Mouse (Mus musculus) NIH3T3 (cell line): ENCODE data around the gene Gper1.

Source experiments
- DNase-seq: peaks from one replicate; pipeline ENCODE4 v3.0.0-alpha.2; 2012; ENCODE audit warnings: low read depth

Gper1 gene

DNA sequence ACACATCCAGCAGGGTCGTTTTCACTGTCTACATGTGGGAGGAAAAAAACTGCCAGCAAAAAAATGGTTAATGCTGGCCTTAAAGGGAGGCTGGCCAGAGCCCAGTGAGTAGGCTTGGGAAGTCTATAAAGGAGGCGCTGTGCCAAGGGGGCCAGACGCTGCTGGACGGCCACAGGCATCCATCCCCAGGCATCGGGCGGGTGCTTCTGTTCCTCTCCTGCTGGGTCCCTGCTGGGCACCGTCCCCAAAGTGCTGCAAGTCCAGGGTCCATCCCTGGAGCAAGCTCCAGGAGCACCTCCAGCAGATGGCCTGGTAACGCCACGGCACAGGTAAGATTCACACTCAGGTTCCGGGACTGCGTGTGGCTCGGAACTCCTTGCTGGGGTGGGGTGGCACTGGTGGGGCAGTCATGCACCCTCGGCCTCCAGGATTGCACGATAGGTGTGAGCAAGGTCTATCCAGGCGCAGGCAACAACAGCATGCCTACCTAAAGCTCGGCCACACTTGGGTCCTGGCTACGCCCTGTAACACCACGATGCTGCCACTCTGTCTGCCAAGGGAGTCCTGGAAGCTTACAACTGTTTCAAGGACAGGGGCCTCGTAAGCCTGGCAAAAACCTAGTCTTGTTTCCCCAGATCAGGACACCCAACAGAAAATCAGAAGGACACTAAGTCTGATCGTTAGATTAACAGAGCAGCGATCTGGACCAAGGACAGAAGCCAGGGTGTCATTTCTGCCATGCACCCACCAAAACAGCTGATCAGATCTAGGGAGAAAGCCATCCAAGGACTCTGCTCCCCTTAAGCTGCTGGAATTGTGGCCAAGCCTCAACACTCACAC is at the start of gene Gper1:
Gene Gper1 (plus strand): TSS at position 126 of the 840 bp plus-strand sequence.
- peak; percentile 76 for DNase-seq

DNA sequence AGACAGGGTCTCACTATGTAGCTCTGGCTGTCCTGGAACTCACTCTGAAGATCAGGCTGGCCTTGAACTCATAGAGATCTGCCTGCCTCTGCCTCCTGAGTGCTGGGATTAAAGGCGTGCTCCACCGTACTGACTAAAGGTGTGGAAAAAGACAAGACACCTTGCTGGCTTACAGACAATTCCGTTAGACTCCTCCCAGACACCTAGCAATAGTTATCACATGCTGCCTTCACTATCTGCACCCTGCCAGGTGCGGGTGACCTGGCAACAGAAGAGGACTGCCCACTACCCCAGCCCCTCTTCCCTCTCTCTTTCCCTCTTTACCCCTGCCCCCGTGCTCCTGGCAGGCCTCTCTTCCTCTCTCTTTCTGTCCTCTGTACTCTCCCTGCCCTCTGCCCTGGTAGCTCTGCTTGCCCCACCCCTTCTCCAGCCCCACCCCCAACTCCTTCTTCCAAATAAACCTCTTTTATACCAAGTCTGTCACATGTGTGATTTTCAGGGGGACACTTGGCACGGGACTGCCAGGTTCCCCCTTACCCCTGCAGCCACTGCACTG is 49.0 kb upstream of the Gper1 start:
- DNase-seq, result no peak

DNA sequence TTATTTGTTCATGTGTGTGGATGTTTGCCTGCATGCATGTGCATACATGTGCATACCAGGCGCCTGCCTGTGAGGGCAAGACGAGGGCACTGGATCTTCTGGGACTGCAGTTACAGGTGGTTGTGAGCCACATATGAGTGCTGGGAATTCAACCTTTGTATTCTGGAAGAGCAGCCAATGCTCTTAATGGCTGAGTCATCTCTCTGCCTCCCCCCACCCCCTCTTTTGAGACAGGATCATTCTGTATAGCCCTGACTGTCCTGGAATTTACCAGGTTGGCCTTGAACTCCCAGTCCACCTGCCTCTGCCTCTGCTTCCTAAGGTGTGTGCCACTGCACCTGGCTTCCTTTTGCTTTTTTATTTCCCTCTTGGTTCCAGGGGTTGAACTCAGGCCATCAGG is 48.1 kb upstream of the Gper1 start:
- DNase-seq, result peak; percentile 43

DNA sequence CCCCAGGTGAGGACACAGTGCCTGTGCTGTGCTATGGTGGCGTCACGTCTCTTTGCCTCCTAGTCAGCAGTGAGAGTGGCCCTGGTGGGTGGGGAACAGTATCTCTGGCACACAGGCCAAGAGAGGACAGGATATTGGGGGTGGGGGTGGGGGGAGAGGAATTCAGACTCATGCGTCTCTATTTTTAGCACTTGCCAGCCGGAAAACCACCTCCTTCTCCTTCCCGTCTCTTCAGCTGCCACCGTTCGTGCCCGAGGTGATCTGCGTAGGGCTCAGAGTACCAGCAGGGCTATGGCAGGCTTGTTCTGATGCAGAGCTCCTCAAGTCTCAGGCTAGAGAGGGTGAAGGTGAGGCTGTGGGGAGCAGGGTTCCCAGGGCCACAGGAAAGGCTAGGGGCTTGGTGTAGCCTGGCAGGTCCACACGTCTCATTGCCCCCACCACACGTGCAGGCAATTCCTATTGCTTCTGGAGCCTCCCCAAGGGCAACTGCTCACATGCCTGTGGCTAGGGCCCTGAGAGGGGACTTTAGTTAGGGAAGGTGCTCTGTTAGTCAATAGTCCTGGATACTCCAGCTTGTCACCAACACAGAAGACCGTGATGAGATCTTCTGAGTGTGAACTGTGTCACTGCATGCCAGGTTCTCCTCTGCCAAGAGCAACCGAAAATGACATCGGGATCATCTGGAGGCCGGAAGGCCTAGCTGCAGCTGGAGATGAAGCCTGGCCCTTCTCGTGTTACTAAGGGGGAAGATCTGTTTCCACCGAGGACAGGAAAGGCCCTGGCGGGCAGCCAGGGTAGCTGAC is 45.3 kb upstream of the Gper1 start, which contains the start of gene Gpr146:
Gene Gpr146 (plus strand): TSS at position 230 of the 803 bp plus-strand sequence.
- peak; percentile 57 for DNase-seq

DNA sequence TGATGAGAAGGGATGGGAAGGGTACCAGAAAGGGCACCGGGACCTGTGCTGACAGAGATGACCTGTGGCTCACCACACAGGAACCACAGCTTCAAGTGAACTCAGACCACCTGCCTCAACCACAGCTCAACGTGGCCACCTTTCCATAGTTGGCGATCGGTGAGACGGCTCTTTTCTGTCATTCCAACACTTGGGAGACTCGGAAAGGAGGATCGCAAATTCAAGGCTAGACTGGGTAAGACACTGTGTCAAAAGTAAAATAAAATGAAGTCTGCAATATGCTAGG is 44.7 kb upstream of the Gper1 start:
- DNase-seq, result no peak

DNA sequence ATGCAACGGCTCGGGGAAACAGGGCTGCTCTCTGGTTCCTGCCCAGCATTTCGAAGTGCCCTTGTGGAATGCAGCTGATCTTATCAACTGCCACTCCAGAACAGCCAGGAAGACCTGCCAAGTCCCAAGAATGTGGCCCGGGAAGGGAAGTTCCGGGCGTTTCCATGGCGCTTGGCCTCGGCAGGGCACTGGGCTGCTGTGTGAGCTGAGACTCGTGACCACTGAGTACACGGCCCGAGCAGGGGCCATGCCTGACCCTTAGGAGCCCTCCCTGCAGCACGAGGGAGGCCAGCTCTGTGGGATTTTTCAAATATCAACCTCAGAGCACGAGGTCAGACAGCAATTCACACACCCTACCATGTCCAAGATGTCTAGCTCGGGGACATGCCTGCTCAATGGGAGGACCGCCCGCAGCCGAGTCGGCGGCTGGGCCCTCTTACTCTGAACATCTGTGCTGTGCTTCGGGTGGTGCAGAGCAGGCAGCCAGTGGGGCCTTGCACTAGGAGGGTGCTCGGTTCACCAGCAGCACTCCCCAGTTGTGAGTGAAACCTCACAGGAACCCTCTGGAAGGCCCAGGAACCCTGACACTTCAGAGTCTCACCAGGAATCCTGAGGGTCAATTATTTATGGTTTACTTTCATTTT is 43.8 kb upstream of the Gper1 start:
- peak; percentile 76 for DNase-seq

DNA sequence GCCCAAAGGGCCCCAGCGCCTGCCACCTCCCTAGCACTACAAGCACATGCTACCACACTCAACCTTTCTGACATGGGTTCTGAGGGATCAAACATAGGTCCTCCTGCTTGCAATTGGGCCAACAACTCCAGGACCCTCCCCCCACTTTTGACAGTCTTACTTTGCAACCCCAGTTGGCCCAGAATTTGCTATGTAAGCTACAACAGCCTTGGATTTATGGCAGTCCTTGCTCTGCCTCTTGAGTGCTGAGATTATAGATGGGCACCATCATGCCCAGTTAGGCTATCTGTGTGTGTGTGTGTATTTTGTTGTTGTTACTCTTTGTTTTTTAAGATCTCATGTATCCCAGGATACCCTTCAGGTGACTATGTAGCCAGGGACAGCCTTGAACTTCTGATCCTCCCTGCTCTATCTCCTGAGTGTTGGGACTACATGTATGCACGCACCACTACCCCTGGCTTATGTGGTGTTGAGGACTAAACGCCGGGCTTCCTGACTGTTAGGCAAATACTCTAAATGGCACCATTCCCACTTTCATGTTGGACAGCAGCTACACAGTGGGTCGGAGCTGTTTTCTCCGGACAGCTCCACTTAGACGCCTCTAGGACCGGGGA is 43.1 kb upstream of the Gper1 start:
- DNase-seq, result no peak

DNA sequence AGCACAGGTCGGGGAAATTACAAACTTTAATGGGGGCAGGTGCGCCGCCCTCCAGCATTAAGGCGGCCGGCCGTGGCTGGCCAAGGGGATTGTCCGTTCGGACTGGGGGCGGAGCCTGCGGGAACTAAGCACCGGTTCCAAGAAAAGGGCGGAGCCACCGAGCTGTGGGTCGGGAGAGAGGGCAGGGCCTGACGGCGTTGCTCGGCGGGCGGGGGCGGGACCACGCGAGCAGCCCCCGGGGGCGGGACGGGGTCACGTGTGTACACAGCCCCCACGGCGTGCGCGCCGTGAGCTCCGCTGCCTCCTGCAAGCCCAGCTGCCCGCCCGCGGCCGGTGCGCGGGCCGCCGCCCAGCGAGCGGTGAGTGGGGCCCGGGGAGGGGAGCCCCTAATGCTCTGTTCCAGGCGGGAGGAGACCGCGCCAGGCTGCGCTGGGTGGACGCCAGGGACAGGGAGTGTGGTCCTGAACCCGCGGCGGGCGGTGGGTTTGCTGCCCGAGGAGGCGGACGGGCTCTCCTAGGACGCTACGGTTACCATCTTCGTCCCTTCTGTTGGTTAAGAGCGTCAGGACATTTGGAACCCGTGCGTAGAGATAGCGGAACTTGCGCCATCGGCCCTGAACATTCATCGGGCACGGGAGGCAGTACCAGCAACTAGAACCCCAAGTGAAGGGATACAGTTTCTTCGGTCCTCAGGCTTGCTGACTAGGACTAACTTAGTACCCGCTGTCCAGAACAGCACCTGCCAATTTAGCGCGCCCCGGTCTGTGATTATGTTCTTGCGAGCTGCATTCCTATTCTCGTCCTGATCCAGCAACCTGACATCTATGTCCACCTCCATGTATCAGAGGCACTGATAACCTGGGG is 42.3 kb upstream of the Gper1 start:
- DNase-seq, result peak; percentile 97

DNA sequence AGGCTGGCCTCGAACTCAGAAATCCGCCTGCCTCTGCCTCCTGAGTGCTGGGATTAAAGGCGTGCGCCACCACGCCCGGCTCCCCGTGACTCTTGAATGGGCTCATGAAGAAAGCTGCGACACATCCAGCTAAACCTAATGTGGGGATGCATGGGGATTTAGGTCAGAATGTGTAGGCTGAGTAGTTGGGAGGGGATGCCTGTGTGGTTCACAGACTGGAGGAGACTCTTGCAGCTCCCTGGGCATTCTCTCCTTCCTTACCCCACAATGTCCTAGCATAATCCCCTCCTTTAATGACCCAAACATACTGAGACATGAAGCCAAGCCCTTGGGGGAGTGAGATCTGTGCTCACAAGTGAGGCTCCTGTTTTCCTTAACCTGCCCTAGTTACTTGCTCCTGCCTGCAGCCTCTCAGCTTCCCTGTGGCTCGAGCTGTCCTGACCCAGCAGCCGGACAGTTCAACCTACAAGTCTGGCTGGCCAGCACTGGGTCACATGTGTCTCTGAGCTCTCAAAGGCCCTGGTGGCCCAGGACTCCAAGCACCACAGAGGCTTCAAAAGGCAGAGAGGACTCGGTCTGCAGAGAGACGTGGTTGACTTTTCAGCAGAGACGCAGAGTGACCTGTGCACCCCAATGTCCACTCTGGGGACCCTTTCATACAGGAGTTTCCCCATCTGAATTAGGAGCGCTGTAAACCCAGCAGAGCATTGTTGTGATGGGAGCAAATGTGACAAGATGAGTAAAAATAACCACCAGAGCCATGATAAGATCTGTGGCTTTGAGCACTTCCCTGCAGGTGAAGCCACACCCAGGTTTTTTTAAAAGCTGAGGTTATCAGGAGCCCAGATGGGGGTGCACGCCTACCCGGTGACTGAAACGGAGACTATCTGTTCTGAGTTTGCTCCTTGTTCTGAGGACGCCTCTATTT is 41.1 kb upstream of the Gper1 start:
- DNase-seq, result no peak

DNA sequence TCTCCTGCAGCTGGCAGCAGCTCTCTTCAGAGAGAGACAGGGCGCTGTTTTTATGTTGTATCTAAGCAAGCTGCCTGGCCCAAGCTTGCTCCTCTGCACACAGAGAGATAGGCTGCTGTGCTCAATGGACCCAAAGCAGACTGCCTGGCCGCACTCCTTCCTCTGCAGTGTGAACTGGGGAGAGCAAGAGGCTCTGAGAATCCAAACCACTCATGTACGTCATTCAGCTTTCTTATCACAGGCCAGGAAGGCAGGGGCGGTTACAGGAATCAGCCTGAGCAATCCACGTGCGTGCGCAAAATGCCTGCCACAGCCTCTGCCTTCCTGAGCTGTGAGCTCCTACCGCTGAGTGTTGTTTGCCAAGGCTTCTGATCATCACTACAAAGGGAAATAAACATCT is 40.2 kb upstream of the Gper1 start:
- peak; percentile 12 for DNase-seq

DNA sequence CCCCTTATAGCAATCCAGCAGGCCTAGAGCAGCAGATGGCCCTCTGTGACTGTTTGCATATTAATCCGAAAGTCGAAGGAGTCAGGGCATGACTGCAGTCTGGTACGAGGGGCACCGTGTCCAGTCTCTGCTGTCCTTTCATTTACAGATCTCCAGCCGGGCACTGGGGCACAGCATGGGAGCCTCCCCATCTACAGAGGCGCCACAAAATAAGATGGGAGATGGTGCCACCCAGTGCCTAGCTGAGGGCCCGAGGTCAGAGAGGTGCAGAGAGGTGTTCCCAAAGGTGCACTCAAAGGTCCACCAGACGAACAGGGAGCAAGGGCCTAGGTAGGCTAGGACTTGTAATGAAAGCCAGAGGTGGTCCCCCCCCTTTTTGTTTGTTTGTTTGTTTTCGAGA is 39.7 kb upstream of the Gper1 start:
- DNase-seq, result no peak

DNA sequence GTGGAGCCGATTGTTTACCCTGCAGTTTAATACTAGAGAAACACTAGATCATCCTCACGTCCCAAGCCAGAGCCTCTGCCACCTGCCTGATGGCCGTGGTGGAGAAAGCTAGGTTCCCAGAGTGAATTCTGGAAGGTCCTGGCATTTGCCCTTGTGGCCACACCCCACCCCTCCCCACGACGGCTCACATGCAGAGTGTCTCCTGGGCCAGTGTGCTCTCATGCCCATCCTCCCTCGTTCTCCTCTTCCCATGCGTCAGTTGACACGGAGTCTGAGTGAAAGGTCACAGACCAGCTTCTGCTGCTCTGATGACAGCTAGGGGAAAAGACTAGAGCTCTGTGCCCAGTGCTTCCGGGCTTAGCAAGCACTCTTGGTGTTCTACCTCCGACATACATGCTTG is 38.4 kb upstream of the Gper1 start:
- no peak for DNase-seq

DNA sequence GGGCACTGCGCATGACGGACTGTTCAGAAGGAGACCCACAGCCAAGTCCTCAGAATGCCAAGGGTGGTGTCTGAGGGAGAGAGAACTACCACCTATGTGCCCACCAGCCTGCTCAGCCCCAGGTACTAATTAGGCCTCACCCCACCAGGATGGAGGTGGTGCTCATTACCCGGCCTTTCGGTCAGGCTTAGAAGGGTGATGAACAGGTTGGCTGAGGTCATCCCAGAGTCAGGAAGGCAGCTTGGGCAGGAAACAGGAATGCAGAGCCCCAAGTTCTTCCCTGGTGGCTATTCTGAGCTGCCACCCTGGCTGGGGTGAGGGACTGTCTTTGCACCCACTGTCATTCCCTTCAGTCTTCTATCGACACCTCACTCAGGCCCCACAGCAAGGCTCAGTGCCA is 36.9 kb upstream of the Gper1 start:
- DNase-seq, result no peak

DNA sequence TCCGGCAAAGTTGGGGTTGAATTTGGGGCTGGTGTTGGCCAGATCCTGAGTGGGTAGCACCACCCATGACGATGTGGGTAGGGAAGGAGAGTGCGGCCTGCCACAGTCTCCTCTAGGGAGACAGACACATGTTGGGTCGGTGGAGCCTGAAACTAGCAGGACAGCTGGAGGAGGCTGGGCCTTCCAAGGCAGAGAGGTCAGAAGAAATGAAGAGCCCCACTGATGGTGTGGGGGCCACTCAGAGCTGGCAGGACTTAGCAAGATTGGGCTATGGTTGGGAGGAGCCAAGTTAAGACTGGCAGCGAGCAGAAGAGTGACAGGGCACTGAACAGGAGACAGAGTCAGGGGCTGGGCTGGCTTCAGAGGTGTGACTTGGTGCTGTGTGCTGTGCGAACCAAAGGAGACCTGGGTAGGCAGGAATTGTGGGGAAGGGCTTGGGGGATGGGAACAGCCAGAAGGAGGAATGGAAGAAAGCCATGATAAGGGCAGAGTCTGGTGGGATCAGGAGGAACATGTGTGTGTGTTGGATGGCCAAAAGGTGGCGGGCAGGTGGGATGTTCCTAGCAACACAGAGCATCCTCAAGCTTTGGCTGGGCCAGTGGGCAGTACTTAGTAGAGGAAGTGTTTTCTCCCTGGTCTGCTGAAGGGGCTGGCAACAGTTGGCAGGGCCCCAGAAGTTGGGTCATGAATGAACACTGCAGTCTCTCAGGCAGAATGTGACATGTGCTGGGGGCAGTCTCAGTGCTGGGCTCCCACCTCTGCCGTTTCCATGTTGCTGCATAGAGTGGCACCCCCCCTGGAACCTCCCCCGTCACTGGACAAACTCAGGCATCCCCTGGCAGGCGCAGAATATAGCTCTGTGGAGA is 35.4 kb upstream of the Gper1 start:
- DNase-seq, result no peak

DNA sequence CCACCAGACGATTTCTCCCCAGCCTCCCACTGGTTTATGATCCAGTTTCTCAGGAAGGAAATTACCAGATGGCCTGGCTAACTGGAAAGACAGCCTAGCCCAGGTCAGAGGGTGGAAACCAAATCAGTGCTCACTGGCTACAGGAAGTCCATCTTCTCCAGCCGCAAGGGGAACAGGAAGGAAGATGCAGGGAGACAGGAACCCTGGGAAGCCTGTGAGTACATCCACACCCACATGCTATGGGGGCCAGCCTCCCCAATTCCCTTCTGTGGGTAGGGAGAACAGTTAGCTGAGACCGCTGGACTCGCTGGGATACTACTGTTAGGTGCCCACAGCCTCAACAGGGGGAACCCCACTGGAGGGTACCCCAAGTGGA is 34.8 kb upstream of the Gper1 start:
- no peak for DNase-seq

DNA sequence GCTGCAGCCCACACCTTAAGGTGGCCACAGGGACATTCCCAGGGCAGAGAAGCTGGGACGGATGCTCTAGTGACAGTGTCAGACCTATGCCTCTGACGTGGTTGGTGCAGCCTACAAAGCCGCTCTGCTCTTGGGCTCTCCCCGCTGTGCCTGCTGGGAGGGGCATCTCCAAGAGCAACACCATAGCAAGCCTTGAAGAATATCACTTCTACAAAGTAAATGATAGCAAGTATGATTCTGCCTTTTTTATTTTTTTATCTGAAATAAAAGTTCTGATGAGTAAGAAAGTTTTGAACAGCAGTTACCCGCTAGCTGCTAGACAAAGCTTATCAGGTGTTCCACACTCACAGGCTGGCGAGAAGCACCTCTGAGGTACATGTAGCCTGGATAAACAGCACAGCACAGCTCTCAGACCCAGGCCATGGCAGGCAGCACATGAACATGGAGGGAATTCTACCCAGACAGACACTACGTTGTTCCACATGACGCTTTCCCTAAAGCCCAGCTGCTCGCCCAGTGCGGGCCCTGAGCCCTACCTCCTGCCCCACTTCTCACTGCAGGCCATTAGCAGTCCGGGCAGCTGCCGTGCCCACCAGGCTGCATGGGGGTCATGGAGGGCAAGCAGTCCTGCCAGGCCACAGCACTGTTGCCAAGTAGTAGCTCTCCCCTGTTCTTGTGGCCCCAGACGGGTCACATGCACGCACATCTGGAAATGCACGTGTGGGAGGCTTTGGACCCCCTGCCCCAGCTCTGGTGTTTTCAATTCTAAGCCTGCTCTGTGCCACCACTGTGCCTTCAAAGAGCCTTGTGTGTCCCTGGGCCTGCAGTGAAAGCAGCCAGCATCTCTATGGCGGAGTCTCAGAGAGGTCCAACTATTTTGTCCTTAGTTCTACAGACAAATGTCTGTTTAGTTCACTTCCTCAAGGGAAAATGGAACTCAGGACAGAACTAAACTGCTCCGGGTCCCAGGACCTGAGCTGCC is 34.0 kb upstream of the Gper1 start:
- no peak for DNase-seq

DNA sequence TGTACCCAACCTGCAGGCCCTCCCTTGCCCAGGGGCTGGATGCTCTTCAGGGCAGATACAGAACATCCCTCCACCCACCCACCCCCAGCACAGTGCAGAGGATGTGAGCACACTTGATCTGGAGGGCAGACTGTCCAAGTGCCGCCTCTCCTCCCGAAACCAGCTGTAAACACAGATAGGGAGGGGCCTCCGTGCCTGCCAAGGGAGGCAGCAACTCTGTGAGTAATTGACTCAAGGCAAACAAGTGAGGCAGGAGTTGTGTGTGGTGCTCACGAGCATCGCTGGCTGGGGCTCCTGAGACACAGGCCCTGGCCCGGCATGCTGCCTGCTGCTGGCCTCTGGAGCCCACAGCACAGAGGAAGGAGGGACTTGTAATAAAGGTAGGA is 33.3 kb upstream of the Gper1 start:
- DNase-seq, result peak; percentile 90
